Mouse (Mus musculus): ENCODE measurements around the gene Pdlim5. TPM values are rescaled to one million over a fixed set of nuclear protein-coding genes. Genes with fewer than 3 reads are reported as not detected.

The Pdlim5 gene
- total RNA-seq, 1 experiment: 38.8 TPM

- no peaks in the 10 kb centered on the region; the same call in 1 of the 2 replicates for H3K36me3 ChIP-seq (ENCODE audit: control insufficient read depth, insufficient read depth, low read length, poor library complexity, severe bottlenecking)
- no peak for TF ChIP-seq ZC3H11A (IDR thresholded peaks at IDR 0.05; ENCODE audit: borderline replicate concordance, low read depth, low read length)
- H3K4me3 ChIP-seq (ENCODE audit: insufficient read depth in 1 of 2, low read depth in 1 of 2, low read length in 2 of 2, poor library complexity in 1 of 2, severe bottlenecking in 1 of 2): no peak overlapping the region
- no peak overlapping the region for H3K9ac ChIP-seq (ENCODE audit: insufficient read depth, low read depth, low read length, poor library complexity, severe bottlenecking)
- no peaks in the 10 kb centered on the region; a peak in 1 of 4 replicates for H3K4me1 ChIP-seq (ENCODE audit: control insufficient read depth in 2 of 2, insufficient read depth in 2 of 2, low read length in 2 of 2, poor library complexity in 1 of 2)
- no peak for DNase-seq (ENCODE audit: low read depth, low spot score)
- H3K9me3 ChIP-seq (ENCODE audit: control insufficient read depth, insufficient read depth, low read depth, low read length): no peaks in the 10 kb centered on the region
- H3K27ac ChIP-seq (ENCODE audit: insufficient read depth, low read depth, low read length, poor library complexity, severe bottlenecking): no peak overlapping the region
- in situ Hi-C loops (cut with MboI; ENCODE audit: low sequenced_read_pairs in 2 of 2, unreplicated experiment in 2 of 2): no loop called here
Measured at GRCm38 (mm10) chr3:142281656-142282055, 113.8 kb downstream of the Pdlim5 start.

GRCm38 (mm10) chr3:142281093-142281445 is 114.4 kb downstream of the Pdlim5 start:
- Histone ChIP-seq H3K27ac (ENCODE audit: insufficient read depth, low read depth, low read length, poor library complexity, severe bottlenecking) (no peak overlapping the region), H3K9me3 (ENCODE audit: control insufficient read depth, insufficient read depth, low read depth, low read length) (no peaks in the 10 kb centered on the region), H3K4me3 (ENCODE audit: insufficient read depth in 1 of 2, low read depth in 1 of 2, low read length in 2 of 2, poor library complexity in 1 of 2, severe bottlenecking in 1 of 2) (no peak overlapping the region), H3K9ac (ENCODE audit: insufficient read depth, low read depth, low read length, poor library complexity, severe bottlenecking) (no peak overlapping the region), H3K36me3 (ENCODE audit: control insufficient read depth, insufficient read depth, low read length, poor library complexity, severe bottlenecking) (no peaks in the 10 kb centered on the region; the same call in 1 of the 2 replicates), H3K4me1 (ENCODE audit: control insufficient read depth in 2 of 2, insufficient read depth in 2 of 2, low read length in 2 of 2, poor library complexity in 1 of 2) (no peaks in the 10 kb centered on the region; a peak in 1 of 4 replicates)
- TF ChIP-seq MAFK (IDR thresholded peaks at IDR 0.05; ENCODE audit: insufficient read depth, low read depth, low read length) (no peak), ZNF384 (IDR thresholded peaks at IDR 0.05; ENCODE audit: low read depth, low read length) (no peak), CHD2 (IDR thresholded peaks at IDR 0.05; ENCODE audit: low read depth, low read length) (no peak), ZC3H11A (IDR thresholded peaks at IDR 0.05; ENCODE audit: borderline replicate concordance, low read depth, low read length) (no peak), HCFC1 (IDR thresholded peaks at IDR 0.05; ENCODE audit: borderline replicate concordance, insufficient read depth, low read length) (no peak)
- DNase-seq (ENCODE audit: low read depth, low spot score): no peak
- in situ Hi-C loops (cut with MboI; ENCODE audit: low sequenced_read_pairs in 2 of 2, unreplicated experiment in 2 of 2): no loop called here

- DNase-seq (ENCODE audit: low read depth, low spot score): no peak
- in situ Hi-C loops (cut with MboI; ENCODE audit: low sequenced_read_pairs in 2 of 2, unreplicated experiment in 2 of 2): no loop called here
- TF ChIP-seq ZC3H11A (IDR thresholded peaks at IDR 0.05; ENCODE audit: borderline replicate concordance, low read depth, low read length) (no peak), MAFK (IDR thresholded peaks at IDR 0.05; ENCODE audit: insufficient read depth, low read depth, low read length) (no peak), CHD2 (IDR thresholded peaks at IDR 0.05; ENCODE audit: low read depth, low read length) (no peak), ZNF384 (IDR thresholded peaks at IDR 0.05; ENCODE audit: low read depth, low read length) (no peak), HCFC1 (IDR thresholded peaks at IDR 0.05; ENCODE audit: borderline replicate concordance, insufficient read depth, low read length) (no peak)
- Histone ChIP-seq H3K9ac (ENCODE audit: insufficient read depth, low read depth, low read length, poor library complexity, severe bottlenecking) (no peak overlapping the region), H3K4me3 (ENCODE audit: insufficient read depth in 1 of 2, low read depth in 1 of 2, low read length in 2 of 2, poor library complexity in 1 of 2, severe bottlenecking in 1 of 2) (no peak overlapping the region), H3K4me1 (ENCODE audit: control insufficient read depth in 2 of 2, insufficient read depth in 2 of 2, low read length in 2 of 2, poor library complexity in 1 of 2) (no peaks in the 10 kb centered on the region; a peak in 1 of 4 replicates), H3K27ac (ENCODE audit: insufficient read depth, low read depth, low read length, poor library complexity, severe bottlenecking) (no peak overlapping the region), H3K36me3 (ENCODE audit: control insufficient read depth, insufficient read depth, low read length, poor library complexity, severe bottlenecking) (no peaks in the 10 kb centered on the region; the same call in 1 of the 2 replicates), H3K9me3 (ENCODE audit: control insufficient read depth, insufficient read depth, low read depth, low read length) (no peaks in the 10 kb centered on the region)
Measured at GRCm38 (mm10) chr3:142280366-142281092, 115.0 kb downstream of the Pdlim5 start.

- in situ Hi-C loops (cut with MboI; ENCODE audit: low sequenced_read_pairs in 2 of 2, unreplicated experiment in 2 of 2): no loop called here
- DNase-seq (ENCODE audit: low read depth, low spot score): peak; percentile 22
- Histone ChIP-seq H3K4me1 (ENCODE audit: control insufficient read depth in 2 of 2, insufficient read depth in 2 of 2, low read length in 2 of 2, poor library complexity in 1 of 2) (no peaks in the 10 kb centered on the region; a peak in 1 of 4 replicates), H3K9ac (ENCODE audit: insufficient read depth, low read depth, low read length, poor library complexity, severe bottlenecking) (no peak overlapping the region), H3K9me3 (ENCODE audit: control insufficient read depth, insufficient read depth, low read depth, low read length) (no peaks in the 10 kb centered on the region), H3K27ac (ENCODE audit: insufficient read depth, low read depth, low read length, poor library complexity, severe bottlenecking) (no peak overlapping the region), H3K4me3 (ENCODE audit: insufficient read depth in 1 of 2, low read depth in 1 of 2, low read length in 2 of 2, poor library complexity in 1 of 2, severe bottlenecking in 1 of 2) (no peak overlapping the region), H3K36me3 (ENCODE audit: control insufficient read depth, insufficient read depth, low read length, poor library complexity, severe bottlenecking) (no peaks in the 10 kb centered on the region; the same call in 1 of the 2 replicates)
- no peak for TF ChIP-seq ZNF384 (IDR thresholded peaks at IDR 0.05; ENCODE audit: low read depth, low read length)
- no peak for TF ChIP-seq CHD2 (IDR thresholded peaks at IDR 0.05; ENCODE audit: low read depth, low read length)
- TF ChIP-seq HCFC1 (IDR thresholded peaks at IDR 0.05; ENCODE audit: borderline replicate concordance, insufficient read depth, low read length): no peak
- TF ChIP-seq ZC3H11A (IDR thresholded peaks at IDR 0.05; ENCODE audit: borderline replicate concordance, low read depth, low read length): no peak
- no peak for TF ChIP-seq MAFK (IDR thresholded peaks at IDR 0.05; ENCODE audit: insufficient read depth, low read depth, low read length)
Measured at GRCm38 (mm10) chr3:142279011-142279410, 116.5 kb downstream of the Pdlim5 start.
